Mouse (Mus musculus) bone marrow macrophage, adult 2 months (primary cell): ENCODE data around the gene Mnd1.

Experiments used
- CTCF ChIP-seq: IDR thresholded peaks from 2 replicates; pipeline ENCODE4 v1.5.1; 2012; ENCODE audit warnings: low read depth, mild to moderate bottlenecking, low read length, moderate library complexity
- POLR2A ChIP-seq: IDR thresholded peaks from 2 replicates; pipeline ENCODE4 v1.6.1; 2012; ENCODE audit warnings: mild to moderate bottlenecking, low read depth, low read length, borderline replicate concordance

DNA sequence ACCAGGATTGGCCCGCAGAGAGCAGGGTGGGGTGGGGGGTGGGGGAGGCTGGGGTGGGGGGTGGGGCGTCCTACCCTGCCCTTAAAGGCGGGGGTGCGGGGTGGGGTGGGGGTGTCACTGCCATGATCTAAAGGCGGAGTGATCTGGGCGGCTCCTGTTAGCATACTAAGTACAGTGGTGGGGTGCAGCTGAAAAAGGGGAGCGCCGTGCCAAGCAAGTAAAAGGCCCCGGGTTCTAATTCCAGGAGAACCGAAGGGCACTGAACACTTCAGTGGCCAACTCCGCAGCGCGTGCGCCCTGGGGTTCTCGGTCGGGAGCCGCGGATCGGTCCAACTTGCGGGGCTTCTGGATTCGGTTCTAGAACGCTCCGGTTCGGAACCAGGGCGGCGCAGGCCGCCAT, 440 bp downstream of the Mnd1 start:
- TF ChIP-seq POLR2A (no peak), CTCF (no peak)
